Mouse (Mus musculus) lung, adult 2 months (tissue): ENCODE data around the gene Tlk1. TPM values are rescaled to one million over a fixed set of nuclear protein-coding genes. Genes with fewer than 3 reads are reported as not detected.
A peak's percentile ranks its signal among the peaks of the same experiment; 100 is the strongest.

ENCODE experiments used
- DNase-seq: peaks from one replicate; pipeline ENCODE4 v3.0.0; 2022
- H3K4me1 ChIP-seq: fragments of 200-500 bp; 2 replicates; pipeline ENCODE4 v1.6.1; 2011; ENCODE audit warnings: low read length; ENCODE audit not compliant: control insufficient read depth, insufficient read depth
- H3K4me3 ChIP-seq: fragments of 200-500 bp; replicated peaks from 2 replicates; pipeline ENCODE3; 2011; ENCODE audit warnings: low read depth, mild to moderate bottlenecking, control low read depth, low read length; ENCODE audit errors: extremely low read depth
- CTCF ChIP-seq: fragments of 200-500 bp; IDR thresholded peaks from 2 replicates; pipeline ENCODE4 v1.5.1; 2011; ENCODE audit warnings: mild to moderate bottlenecking, low read length, control low read depth; ENCODE audit not compliant: insufficient read depth
- POLR2A ChIP-seq: fragments of 200-500 bp; IDR thresholded peaks from 2 replicates; pipeline ENCODE4 v1.6.1; 2011; ENCODE audit warnings: low read depth, mild to moderate bottlenecking, control low read depth, low read length, borderline replicate concordance; ENCODE audit errors: extremely low read depth
- WGBS: fragments of 180-500 bp; shearing (Covaris S2); methylation state at CpG from one replicate; pipeline ENCODE4 v1.1.7; 2018; 5-methylcytosine and 5-hydroxymethylcytosine counted together
- polyA plus RNA-seq: library from polyadenylated mRNA; depleted of rRNA; stranded (reverse); fragments of >200 nt; gene quantifications from 2 replicates; pipeline ENCODE4 v1.2.3, GENCODE M21; 2012; rRNA removed

The Tlk1 gene
- polyA plus RNA-seq, result 8.8 and 12.3 TPM in 2 replicates

DNA sequence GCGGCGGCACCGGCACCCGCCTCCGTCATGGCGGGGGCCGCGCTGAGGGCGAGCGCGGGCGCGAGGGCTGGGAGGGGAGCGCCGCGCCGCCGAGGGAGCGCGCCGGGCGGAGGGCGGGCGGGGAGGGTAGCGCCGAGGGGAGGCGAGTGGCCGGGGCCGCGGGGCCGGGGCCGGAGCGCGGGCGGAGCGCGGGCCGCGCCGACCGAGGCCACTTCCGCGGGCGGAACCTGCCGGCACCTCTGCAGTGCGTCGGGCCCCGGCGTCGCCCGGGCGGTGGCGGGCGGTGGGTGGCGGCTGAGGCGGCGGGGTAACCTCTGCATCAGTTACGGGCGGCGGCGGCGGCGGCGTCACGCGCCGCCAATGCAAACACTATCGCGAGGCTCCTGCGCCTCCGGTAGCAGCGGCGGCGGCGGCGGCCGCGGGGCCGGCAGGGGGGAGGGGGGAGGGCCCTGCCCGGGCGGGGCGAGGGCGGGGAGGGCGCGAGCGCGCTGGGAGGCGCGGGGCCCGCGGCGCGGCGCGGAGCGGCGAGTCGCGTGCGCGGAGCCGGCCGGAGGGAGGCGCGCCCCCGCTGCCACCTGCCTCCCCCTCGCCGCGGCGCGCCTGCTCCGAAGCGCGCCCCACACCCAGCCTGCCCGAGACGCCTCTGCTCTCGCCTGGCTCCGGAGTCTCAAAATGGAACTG, at the start of gene Tlk1:
Gene Tlk1 (minus strand): TSS at position 358 of the 681 bp plus-strand sequence.
- Histone ChIP-seq H3K4me3 (peak within 1 kb of the TSS; percentile 74), H3K4me1 (peaks cover 6% of the 10 kb centered on the region)
- 1% methylated on average over 103 of the region's 118 CpGs for WGBS
- peak; percentile 77 for DNase-seq
- TF ChIP-seq POLR2A, result no peak
- TF ChIP-seq CTCF, result no peak

DNA sequence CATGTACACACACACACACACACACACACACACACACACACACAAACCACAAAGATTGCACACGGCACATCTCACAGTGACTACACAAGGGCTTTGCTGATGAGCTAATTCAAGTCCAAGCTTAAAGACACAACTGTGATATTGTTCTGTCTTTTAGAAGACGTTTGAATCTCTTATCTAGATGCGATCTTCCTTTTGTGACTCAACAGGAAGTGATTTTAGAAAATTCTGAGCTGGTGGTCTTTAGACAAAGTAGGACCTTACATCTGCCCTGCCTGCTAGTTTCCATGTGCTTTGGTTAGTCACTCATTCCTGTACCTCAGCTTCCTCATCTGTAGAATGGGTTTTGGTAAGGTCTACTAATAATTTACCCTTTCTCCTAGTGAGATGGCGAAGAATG, 49.6 kb upstream of the Tlk1 start:
- DNase-seq, result no peak
- TF ChIP-seq POLR2A (no peak), CTCF (no peak)
- no peak overlapping the region for H3K4me3 ChIP-seq
- 61% methylated on average over 4 of the region's 4 CpGs for whole genome bisulfite sequencing
- no peaks in the 10 kb centered on the region for H3K4me1 ChIP-seq

DNA sequence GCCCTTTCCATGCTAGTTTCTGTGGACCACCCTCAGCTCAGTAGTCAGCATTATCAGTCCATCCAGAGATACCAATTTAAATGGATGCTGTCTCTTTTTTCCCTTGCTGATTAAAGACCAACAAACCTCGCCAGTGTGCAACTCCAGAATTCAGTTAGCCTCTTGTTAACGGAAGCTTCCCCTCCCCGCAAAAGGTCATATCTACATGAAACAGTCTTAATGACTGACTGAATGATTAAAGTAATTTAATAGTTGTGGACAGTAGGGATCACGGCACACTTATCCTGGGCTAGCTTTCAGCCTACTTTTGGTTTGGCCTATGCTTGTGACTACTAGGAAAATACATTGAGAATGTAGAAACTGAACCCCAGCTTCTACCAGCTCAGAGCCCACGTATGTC, 47.6 kb upstream of the Tlk1 start:
- H3K4me3 ChIP-seq, result no peak overlapping the region
- 85% methylated on average over 5 of the region's 5 CpGs for WGBS
- no peaks in the 10 kb centered on the region for H3K4me1 ChIP-seq
- DNase-seq, result no peak
- no peak for TF ChIP-seq CTCF
- no peak for TF ChIP-seq POLR2A

DNA sequence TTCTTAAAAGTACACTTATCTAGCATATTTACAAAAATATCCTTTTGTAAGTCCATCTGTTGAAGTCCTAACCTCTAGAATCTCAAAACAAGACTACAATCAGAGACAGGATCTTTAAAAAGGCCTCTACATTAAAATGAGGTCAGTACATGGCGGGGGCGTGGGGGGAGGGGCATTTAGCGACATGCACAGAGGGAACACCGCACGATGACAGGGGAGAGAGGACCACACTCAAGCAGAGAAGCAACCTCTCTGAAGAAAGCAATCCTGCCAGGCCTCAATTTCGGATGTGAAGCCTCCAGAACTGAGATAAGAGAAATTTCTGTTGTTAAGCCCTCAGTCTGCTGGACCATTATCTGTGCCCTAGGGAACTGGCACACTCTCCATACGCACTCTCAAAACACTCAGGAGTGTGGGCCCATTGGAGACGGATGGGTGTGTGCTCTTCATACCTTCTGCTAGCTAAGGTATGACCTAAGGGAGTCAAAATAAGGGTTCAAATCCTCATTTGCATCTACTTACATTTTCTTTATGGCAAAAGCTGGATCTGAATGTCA, 46.0 kb upstream of the Tlk1 start:
- WGBS, result 55% methylated on average over 8 of the region's 8 CpGs
- H3K4me1 ChIP-seq, result no peaks in the 10 kb centered on the region
- H3K4me3 ChIP-seq, result no peak overlapping the region
- no peak for DNase-seq
- no peak for TF ChIP-seq POLR2A
- no peak for TF ChIP-seq CTCF

GRCm38 (mm10) chr2:70870819-70871218, 45.3 kb upstream of the Tlk1 start:
- Histone ChIP-seq H3K4me1 (no peaks in the 10 kb centered on the region), H3K4me3 (no peak overlapping the region)
- 45% methylated on average over 6 of the region's 6 CpGs for WGBS
- TF ChIP-seq CTCF, result no peak
- no peak for TF ChIP-seq POLR2A
- no peak for DNase-seq

DNA sequence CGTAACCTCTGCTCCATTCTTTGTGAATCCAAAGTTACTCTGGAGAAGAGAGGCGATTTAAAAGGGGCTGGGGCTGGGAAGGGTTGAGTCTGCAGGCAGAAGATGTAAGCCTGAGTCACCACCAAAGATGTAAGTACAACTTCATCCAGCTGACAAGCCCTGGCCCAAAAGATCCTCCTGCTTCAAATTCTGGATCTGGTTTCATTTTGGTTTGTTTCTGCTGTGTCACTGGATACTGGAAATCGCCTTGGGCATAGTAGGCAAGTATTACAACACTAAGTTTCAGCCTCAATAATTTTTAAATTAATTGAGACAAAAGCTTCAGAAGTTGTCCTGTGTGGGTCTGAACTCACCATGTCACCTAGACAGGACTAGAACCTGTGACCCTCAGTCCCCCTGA, 43.6 kb upstream of the Tlk1 start:
- TF ChIP-seq CTCF (no peak), POLR2A (no peak)
- H3K4me3 ChIP-seq, result no peak overlapping the region
- WGBS, result 87% methylated on average over 3 of the region's 3 CpGs
- no peaks in the 10 kb centered on the region for H3K4me1 ChIP-seq
- DNase-seq, result no peak

DNA sequence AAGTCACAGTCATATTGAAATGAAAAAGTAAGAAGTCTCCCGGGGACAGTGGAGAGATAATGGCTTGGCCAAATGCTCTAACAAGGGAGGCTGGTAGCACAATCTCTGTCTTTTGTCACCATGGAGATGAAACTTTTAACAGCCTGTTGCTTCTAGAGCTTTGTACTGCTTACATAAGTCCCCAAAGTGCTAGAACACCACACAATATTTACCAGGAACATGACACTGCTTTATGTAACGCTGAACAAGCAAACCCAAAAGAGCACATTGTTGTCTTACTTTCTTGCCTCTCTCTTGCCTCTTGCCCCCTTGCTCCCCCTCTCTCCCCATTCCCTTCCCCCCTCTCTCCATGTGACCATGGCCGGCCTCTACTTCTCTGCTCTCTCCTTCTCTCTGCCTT, 41.7 kb upstream of the Tlk1 start:
- WGBS, result 72% methylated on average over 3 of the region's 3 CpGs
- TF ChIP-seq CTCF, result no peak
- TF ChIP-seq POLR2A, result no peak
- Histone ChIP-seq H3K4me3 (no peak overlapping the region), H3K4me1 (no peaks in the 10 kb centered on the region)
- DNase-seq, result no peak

- 77% methylated on average over 5 of the region's 5 CpGs for WGBS
- no peak for TF ChIP-seq POLR2A
- H3K4me1 ChIP-seq, result no peaks in the 10 kb centered on the region
- no peak for DNase-seq
- no peak overlapping the region for H3K4me3 ChIP-seq
These were observed 37.4 kb upstream of the Tlk1 start for GRCm38 (mm10) chr2:70862881-70863280.

DNA sequence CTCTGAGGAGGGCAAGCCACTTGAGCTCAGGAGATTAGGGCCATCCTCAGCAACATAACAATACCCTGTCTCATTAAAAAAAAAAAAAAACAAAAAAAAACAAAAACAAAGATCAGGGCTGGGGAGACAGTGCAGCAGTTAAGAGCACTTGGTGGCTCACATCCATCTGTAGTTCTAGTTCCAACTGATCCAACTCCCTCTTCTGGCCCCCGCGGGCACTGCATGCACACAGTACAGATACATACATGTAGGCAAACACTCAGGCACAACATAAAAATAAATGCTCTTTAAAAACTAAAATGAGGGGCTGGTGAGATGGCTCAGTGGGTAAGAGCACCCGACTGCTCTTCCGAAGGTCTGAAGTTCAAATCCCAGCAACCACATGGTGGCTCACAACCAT, 34.2 kb upstream of the Tlk1 start:
- no peak for DNase-seq
- Histone ChIP-seq H3K4me3 (no peak overlapping the region), H3K4me1 (no peaks in the 10 kb centered on the region)
- 98% methylated on average over 4 of the region's 4 CpGs for whole genome bisulfite sequencing
- no peak for TF ChIP-seq POLR2A
- no peak for TF ChIP-seq CTCF

DNA sequence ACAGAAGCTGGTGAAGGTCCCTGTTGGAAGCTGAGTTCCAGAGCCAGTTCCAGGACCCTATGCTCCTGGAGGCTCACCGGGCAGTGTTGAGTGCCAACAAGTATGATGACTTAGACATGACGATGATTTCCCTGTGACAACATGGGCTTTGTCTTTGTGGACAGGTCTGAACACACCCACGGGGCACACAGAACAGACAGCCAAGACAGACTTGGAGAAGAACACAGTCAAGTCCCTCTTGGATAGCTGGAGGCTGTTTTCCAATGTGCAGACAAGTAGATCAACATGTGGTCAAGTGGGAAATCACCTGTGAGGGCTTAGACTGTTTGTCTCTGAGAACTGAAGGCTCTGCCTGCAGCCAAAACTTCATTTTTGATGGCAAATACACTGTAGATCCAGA, 31.4 kb upstream of the Tlk1 start:
- H3K4me1 ChIP-seq, result no peaks in the 10 kb centered on the region
- 78% methylated on average over 3 of the region's 3 CpGs for WGBS
- TF ChIP-seq CTCF, result no peak
- TF ChIP-seq POLR2A, result no peak
- no peak overlapping the region for H3K4me3 ChIP-seq
- no peak for DNase-seq

DNA sequence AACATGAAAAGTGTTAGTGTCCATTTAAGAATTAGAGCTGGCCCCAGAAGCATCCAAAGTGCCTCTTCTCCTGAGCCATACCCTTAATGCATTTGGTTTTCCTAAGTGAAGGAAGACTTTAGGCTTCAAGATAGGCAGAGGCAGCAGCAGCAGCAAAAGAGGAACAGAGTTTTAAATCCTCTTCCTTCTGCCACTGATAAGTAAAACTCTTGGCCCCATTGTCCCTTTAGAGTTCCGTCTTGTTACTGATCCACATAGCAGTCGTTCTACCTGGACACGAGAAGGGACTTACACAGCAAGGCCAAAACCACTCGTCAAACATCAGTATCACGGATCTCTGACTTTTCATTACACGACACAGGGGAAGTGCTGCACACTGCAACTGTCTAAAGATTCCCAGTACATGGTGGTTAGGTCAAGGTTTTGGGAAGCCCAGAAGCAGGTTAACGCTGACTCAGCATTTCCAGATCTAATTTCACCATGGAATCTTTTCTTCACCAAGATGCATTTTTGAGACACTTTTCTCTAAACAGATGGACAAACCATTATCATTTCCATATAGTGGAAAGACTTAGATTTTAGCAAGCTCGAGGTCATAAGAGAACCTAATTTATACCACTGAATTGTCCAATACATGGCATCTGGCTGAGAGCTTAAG, 28.8 kb upstream of the Tlk1 start:
- no peak for DNase-seq
- Histone ChIP-seq H3K4me3 (no peak overlapping the region), H3K4me1 (no peaks in the 10 kb centered on the region)
- WGBS, result 84% methylated on average over 8 of the region's 8 CpGs
- TF ChIP-seq CTCF (no peak), POLR2A (no peak)
